Mouse (Mus musculus): ENCODE data around the gene Rarres2. TPM values are rescaled to one million over a fixed set of nuclear protein-coding genes. Genes with fewer than 3 reads are reported as not detected.

Rarres2 gene
- 2.0 and 2.5 TPM in 2 replicates for polyA plus RNA-seq (2014; fragmentation: Nextera tagmentation; extraction: Ambion mirVana)

DNA sequence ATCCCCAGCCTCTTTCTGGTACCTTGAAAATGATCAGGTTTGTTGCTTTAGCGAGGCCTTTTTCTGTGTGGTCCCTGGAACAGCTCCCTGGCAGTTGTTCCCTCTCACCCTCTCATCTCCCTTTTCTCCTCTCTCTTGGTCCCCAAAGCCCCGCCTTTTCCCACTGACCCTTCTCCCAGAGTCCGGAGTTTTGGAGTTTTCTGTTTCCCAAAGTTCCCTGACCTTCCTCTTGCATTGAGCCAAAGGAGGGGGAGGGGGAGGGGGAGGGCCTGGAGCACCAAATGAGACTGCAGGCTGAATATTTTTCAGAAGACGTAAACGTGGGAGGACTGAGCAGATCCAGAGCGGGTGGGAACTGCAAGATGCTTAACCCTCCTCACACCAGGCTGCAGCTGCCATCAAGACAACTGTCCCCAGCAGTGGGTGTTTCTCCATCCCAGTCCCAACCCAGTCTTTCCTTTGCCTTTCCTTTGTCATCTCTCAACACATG, at the start of gene Rarres2:
Gene Rarres2, minus strand, starts transcription at position 218 of the 490 bp plus-strand sequence.
- Histone ChIP-seq H3K9ac (ENCODE audit: low read depth, low read length) (no peak within 1 kb of the TSS), H3K4me2 (replicated peaks; ENCODE audit: low read depth, low read length) (no peak within 1 kb of the TSS), H3K36me3 (ENCODE audit: control insufficient read depth, insufficient read depth, low read length) (no peaks in the 10 kb centered on the region), H3K4me3 (ENCODE audit: low read depth, low read length) (no peak within 1 kb of the TSS), H3K27ac (ENCODE audit: low read depth, low read length) (no peak within 1 kb of the TSS), H3K27me3 (ENCODE audit: control insufficient read depth, insufficient read depth, low read length) (no peaks in the 10 kb centered on the region), H3K9me3 (ENCODE audit: control insufficient read depth, low read length) (no peaks in the 10 kb centered on the region), H3K4me1 (replicated peaks; ENCODE audit: control insufficient read depth, insufficient read depth, low read length) (no peaks in the 10 kb centered on the region)
- 35% methylated on average over 6 of the region's 6 CpGs for WGBS
- ATAC-seq (ENCODE audit: low FRiP score): no peak
- DNase-seq (ENCODE audit: low spot score): no peak

DNA sequence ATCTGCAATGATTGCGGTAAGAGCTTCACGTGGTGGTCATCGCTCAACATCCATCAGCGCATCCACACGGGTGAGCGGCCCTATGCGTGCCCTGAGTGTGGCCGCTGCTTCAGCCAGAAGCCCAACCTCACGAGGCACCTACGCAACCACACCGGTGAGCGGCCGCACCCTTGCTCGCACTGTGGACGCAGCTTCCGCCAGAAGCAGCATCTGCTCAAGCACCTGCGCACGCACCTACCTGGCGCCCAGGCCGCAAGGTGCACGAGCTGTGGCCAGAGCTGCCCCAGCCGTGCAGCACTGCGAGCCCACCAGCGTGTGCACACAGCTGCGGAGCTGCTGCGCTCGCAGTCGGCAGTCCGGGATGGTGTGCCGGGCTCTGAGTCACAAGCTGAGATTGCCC, 47.4 kb upstream of the Rarres2 start:
- DNase-seq (ENCODE audit: low spot score) (no peak), ATAC-seq (ENCODE audit: low FRiP score) (no peak)
- H3K9ac ChIP-seq (ENCODE audit: low read depth, low read length): no peak overlapping the region
- no peaks in the 10 kb centered on the region for H3K27me3 ChIP-seq (ENCODE audit: control insufficient read depth, insufficient read depth, low read length)
- H3K27ac ChIP-seq (ENCODE audit: low read depth, low read length): no peak overlapping the region
- 89% methylated on average over 30 of the region's 30 CpGs for WGBS
- H3K36me3 ChIP-seq (ENCODE audit: control insufficient read depth, insufficient read depth, low read length): peaks cover 8% of the 10 kb centered on the region
- H3K4me1 ChIP-seq (replicated peaks; ENCODE audit: control insufficient read depth, insufficient read depth, low read length): no peaks in the 10 kb centered on the region
- H3K4me3 ChIP-seq (ENCODE audit: low read depth, low read length): no peak overlapping the region
- H3K4me2 ChIP-seq (replicated peaks; ENCODE audit: low read depth, low read length): no peak overlapping the region
- no peaks in the 10 kb centered on the region for H3K9me3 ChIP-seq (ENCODE audit: control insufficient read depth, low read length)

DNA sequence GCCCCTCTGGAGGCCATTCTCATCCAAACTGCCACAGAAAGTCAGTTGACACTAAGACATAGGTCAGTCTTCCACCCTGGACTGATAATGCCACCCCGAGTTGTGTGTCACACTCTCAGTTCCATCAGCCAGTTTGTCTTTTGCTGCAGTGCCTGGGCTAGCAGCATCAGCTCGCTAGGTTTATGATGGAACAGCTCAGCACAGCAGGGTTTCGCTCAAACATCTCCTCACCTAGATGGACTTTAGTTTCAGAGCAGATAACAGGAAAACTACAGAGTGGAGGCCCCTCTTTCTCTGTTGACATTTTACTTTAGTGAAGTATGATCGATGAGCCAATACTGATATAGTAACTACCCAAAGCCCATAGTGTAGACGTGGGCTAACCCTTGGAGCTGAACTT, 42.2 kb upstream of the Rarres2 start:
- no peaks in the 10 kb centered on the region for H3K27me3 ChIP-seq (ENCODE audit: control insufficient read depth, insufficient read depth, low read length)
- H3K9me3 ChIP-seq (ENCODE audit: control insufficient read depth, low read length): no peaks in the 10 kb centered on the region
- DNase-seq (ENCODE audit: low spot score): no peak
- H3K36me3 ChIP-seq (ENCODE audit: control insufficient read depth, insufficient read depth, low read length): peaks cover 4% of the 10 kb centered on the region
- no peak overlapping the region for H3K4me2 ChIP-seq (replicated peaks; ENCODE audit: low read depth, low read length)
- H3K27ac ChIP-seq (ENCODE audit: low read depth, low read length): no peak overlapping the region
- no peaks in the 10 kb centered on the region for H3K4me1 ChIP-seq (replicated peaks; ENCODE audit: control insufficient read depth, insufficient read depth, low read length)
- ATAC-seq (ENCODE audit: low FRiP score): no peak
- WGBS: 90% methylated on average over 5 of the region's 5 CpGs
- H3K9ac ChIP-seq (ENCODE audit: low read depth, low read length): no peak overlapping the region
- H3K4me3 ChIP-seq (ENCODE audit: low read depth, low read length): no peak overlapping the region

- 91% methylated on average over 4 of the region's 4 CpGs for WGBS
- H3K9ac ChIP-seq (ENCODE audit: low read depth, low read length): no peak overlapping the region
- no peak for ATAC-seq (ENCODE audit: low FRiP score)
- H3K9me3 ChIP-seq (ENCODE audit: control insufficient read depth, low read length): no peaks in the 10 kb centered on the region
- no peak overlapping the region for H3K4me3 ChIP-seq (ENCODE audit: low read depth, low read length)
- H3K27ac ChIP-seq (ENCODE audit: low read depth, low read length): no peak overlapping the region
- H3K36me3 ChIP-seq (ENCODE audit: control insufficient read depth, insufficient read depth, low read length): 0 out of 2 replicates have a peak, but pooled peaks cover 4% of the 10 kb centered on the region
- H3K4me1 ChIP-seq (replicated peaks; ENCODE audit: control insufficient read depth, insufficient read depth, low read length): no peaks in the 10 kb centered on the region
- no peak overlapping the region for H3K4me2 ChIP-seq (replicated peaks; ENCODE audit: low read depth, low read length)
- H3K27me3 ChIP-seq (ENCODE audit: control insufficient read depth, insufficient read depth, low read length): no peaks in the 10 kb centered on the region
- DNase-seq (ENCODE audit: low spot score): no peak
Measured at GRCm38 (mm10) chr6:48613464-48613863, 40.9 kb upstream of the Rarres2 start.

GRCm38 (mm10) chr6:48610657-48611056, 38.1 kb upstream of the Rarres2 start:
- no peak overlapping the region for H3K4me2 ChIP-seq (replicated peaks; ENCODE audit: low read depth, low read length)
- H3K27ac ChIP-seq (ENCODE audit: low read depth, low read length): no peak overlapping the region
- no peaks in the 10 kb centered on the region for H3K4me1 ChIP-seq (replicated peaks; ENCODE audit: control insufficient read depth, insufficient read depth, low read length)
- ATAC-seq (ENCODE audit: low FRiP score) (no peak), DNase-seq (ENCODE audit: low spot score) (no peak)
- H3K36me3 ChIP-seq (ENCODE audit: control insufficient read depth, insufficient read depth, low read length): peaks cover 4% of the 10 kb centered on the region; the same call in 1 of the 2 replicates
- no peaks in the 10 kb centered on the region for H3K27me3 ChIP-seq (ENCODE audit: control insufficient read depth, insufficient read depth, low read length)
- no peaks in the 10 kb centered on the region for H3K9me3 ChIP-seq (ENCODE audit: control insufficient read depth, low read length)
- no peak overlapping the region for H3K4me3 ChIP-seq (ENCODE audit: low read depth, low read length)
- H3K9ac ChIP-seq (ENCODE audit: low read depth, low read length): no peak overlapping the region
- WGBS: 90% methylated on average over 3 of the region's 3 CpGs

DNA sequence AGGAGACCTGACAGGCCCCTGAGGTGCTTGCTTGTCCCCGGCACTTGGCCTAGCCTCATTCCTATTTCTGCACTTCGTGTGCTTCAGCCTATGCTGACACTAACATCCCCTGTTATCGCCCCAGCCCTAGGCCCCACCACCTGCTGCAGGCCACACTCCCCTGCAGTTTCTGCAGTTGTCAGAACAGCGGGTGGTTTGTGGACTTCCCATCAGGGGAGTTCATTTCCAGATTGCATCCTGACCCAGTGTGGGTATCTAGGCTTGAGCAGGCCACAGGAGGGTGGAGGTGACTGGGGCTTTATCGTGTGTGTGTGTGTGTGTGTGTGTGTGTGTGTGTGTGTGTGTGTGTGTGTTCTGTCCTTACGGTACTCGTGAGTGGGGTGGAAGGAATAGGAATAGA, 36.9 kb upstream of the Rarres2 start:
- Histone ChIP-seq H3K9ac (ENCODE audit: low read depth, low read length) (no peak overlapping the region), H3K4me2 (replicated peaks; ENCODE audit: low read depth, low read length) (no peak overlapping the region), H3K9me3 (ENCODE audit: control insufficient read depth, low read length) (no peaks in the 10 kb centered on the region), H3K27me3 (ENCODE audit: control insufficient read depth, insufficient read depth, low read length) (no peaks in the 10 kb centered on the region), H3K36me3 (ENCODE audit: control insufficient read depth, insufficient read depth, low read length) (peaks cover 4% of the 10 kb centered on the region; the same call in 1 of the 2 replicates), H3K4me1 (replicated peaks; ENCODE audit: control insufficient read depth, insufficient read depth, low read length) (no peaks in the 10 kb centered on the region), H3K27ac (ENCODE audit: low read depth, low read length) (no peak overlapping the region), H3K4me3 (ENCODE audit: low read depth, low read length) (no peak overlapping the region)
- ATAC-seq (ENCODE audit: low FRiP score) (no peak), DNase-seq (ENCODE audit: low spot score) (no peak)
- WGBS: 45% methylated on average over 7 of the region's 7 CpGs

- no peak overlapping the region for H3K9ac ChIP-seq (ENCODE audit: low read depth, low read length)
- H3K27me3 ChIP-seq (ENCODE audit: control insufficient read depth, insufficient read depth, low read length): no peaks in the 10 kb centered on the region
- ATAC-seq (ENCODE audit: low FRiP score): no peak
- H3K36me3 ChIP-seq (ENCODE audit: control insufficient read depth, insufficient read depth, low read length): no peaks in the 10 kb centered on the region; the same call in 1 of the 2 replicates
- no peak overlapping the region for H3K27ac ChIP-seq (ENCODE audit: low read depth, low read length)
- no peak overlapping the region for H3K4me2 ChIP-seq (replicated peaks; ENCODE audit: low read depth, low read length)
- no peaks in the 10 kb centered on the region for H3K9me3 ChIP-seq (ENCODE audit: control insufficient read depth, low read length)
- no peaks in the 10 kb centered on the region for H3K4me1 ChIP-seq (replicated peaks; ENCODE audit: control insufficient read depth, insufficient read depth, low read length)
- no peak overlapping the region for H3K4me3 ChIP-seq (ENCODE audit: low read depth, low read length)
- DNase-seq (ENCODE audit: low spot score): no peak
- 66% methylated on average over 2 of the region's 2 CpGs for WGBS
Measured at GRCm38 (mm10) chr6:48608124-48608523, 35.5 kb upstream of the Rarres2 start.

DNA sequence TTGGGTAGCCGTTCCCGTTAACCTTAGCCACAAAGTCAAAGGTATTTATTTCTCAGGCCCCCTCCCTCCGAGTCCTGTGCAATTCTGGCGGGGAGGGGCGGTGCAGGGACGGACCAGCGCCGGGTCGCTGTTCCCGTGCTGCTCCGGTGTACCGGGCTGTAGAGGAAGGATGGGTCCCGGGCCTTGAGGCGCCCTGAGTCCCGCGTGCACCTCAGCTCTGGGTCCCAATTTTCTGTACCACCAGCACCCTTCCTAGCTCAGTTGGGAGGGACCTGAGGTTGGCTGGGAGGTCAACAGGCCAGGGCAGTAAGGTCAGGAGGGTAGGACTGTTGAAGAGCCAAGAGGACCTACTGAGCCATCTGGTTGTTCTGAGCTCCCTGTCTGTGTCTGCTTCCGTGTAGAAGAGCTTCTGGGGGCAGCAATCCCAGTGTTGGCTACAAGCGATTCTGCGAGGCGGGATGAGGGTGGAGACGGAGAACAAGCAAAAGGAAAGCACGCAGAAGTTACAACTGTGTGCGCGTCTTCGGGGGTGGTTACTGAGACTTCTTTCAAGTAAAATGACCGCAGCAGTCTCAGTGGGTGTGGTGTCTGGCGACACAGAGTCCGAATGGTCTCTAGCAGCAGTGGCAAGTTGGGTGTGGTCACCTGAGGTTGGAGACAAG, 29.6 kb upstream of the Rarres2 start:
- peak; percentile 83 for ATAC-seq (ENCODE audit: low FRiP score)
- Histone ChIP-seq H3K4me3 (ENCODE audit: low read depth, low read length) (peak overlapping the region; percentile 80), H3K4me1 (replicated peaks; ENCODE audit: control insufficient read depth, insufficient read depth, low read length) (0 out of 2 replicates have a peak, but pooled peaks cover 3% of the 10 kb centered on the region), H3K27me3 (ENCODE audit: control insufficient read depth, insufficient read depth, low read length) (no peaks in the 10 kb centered on the region), H3K36me3 (ENCODE audit: control insufficient read depth, insufficient read depth, low read length) (peaks cover 10% of the 10 kb centered on the region), H3K27ac (ENCODE audit: low read depth, low read length) (peak overlapping the region; percentile 86), H3K9me3 (ENCODE audit: control insufficient read depth, low read length) (no peaks in the 10 kb centered on the region), H3K9ac (ENCODE audit: low read depth, low read length) (peak overlapping the region; percentile 92), H3K4me2 (replicated peaks; ENCODE audit: low read depth, low read length) (peak overlapping the region; percentile 86)
- DNase-seq (ENCODE audit: low spot score): no peak
- whole genome bisulfite sequencing: 2% methylated on average over 28 of the region's 28 CpGs
